Mouse (Mus musculus) yolk sac, embryonic 10.5 days (tissue): ENCODE measurements at regions not wholly inside any gene's neighbourhood (a gene's known extent, or its start where the extent isn't known, plus 50 kb on each side); places are given as distances from the start of the nearest gene placed in this dataset.
A peak's percentile ranks its signal among the peaks of the same experiment; 100 is the strongest.
"Not testable (repeated sequence)": the region's sequence is repeated elsewhere in the genome, so short reads cannot be mapped to it uniquely, and the experiment has no call there.

Source experiments
- DNase-seq: peaks from one replicate; pipeline ENCODE4 v3.0.0-alpha.2; 2017; ENCODE audit warnings: low spot score

DNA sequence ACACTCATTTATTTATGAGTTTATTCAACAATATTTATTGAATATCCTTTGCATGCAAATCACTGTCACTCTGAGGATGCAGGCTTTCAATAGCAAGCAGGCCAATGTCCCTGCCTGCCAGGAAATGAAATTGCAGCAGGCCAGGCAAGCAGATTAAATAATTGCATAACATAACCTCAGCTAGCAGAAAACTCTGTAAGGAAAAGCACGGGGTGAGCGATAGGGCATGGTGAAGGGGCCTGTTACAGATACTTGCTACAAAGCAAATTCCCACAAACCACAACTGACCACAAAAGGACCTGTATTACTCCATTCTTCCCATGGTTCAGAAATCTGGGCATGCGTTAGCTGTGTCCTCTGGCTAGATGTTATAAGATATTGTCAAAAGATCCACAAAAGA is 509.8 kb downstream of the Bnc2 start:
- no peak for DNase-seq

GRCm38 (mm10) chr4:84172841-84173240 is 502.2 kb downstream of the Bnc2 start:
- DNase-seq: peak; percentile 49

- no peak for DNase-seq
Measured at GRCm38 (mm10) chr4:84173441-84173840, 501.6 kb downstream of the Bnc2 start.

DNA sequence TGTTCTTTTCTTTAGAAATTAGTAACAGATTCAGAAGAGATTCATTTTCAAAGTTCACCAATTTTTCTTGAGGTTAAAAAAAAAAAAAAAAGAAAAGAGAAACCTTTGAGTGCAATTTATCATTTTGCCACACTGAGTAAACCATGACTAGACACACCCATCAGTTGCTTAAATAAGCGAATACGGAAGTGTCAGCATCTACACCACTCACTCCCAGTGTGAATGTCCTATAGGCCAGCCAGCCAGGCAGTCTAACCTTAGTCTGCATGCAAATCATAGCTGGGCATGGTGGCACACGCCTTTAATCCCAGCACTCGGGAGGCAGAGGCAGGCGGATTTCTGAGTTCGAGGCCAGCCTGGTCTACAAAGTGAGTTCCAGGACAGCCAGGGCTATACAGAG is 498.6 kb downstream of the Bnc2 start:
- DNase-seq: not testable (repeated sequence)

DNA sequence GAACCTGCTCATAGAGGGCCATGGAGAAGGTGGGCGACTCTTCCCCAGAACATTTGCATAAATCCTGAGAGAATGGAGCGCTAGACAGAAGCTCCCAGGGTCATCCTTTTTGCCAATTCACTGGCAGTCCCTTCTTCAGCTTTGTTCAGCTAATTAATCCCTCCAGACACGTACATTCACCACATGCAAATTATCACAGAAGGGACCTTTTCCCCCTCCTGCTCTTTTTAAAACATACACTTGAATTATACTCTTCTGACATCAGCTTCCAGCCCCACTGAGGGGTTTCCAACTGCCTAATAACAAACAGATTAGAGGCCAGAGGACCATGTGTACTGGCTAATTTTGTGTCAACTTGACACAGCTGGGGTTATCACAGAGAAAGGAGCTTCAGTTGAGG is 497.2 kb downstream of the Bnc2 start:
- no peak for DNase-seq

- no peak for DNase-seq
Measured at GRCm38 (mm10) chr4:84184436-84184835, 490.6 kb downstream of the Bnc2 start.

- DNase-seq: no peak
Measured at GRCm38 (mm10) chr4:84184844-84185243, 490.2 kb downstream of the Bnc2 start.

- DNase-seq: no peak
Measured at GRCm38 (mm10) chr4:84189315-84189714, 485.8 kb downstream of the Bnc2 start.

GRCm38 (mm10) chr4:84191303-84191702 is 483.8 kb downstream of the Bnc2 start:
- DNase-seq: no peak

GRCm38 (mm10) chr4:84192301-84192700 is 482.8 kb downstream of the Bnc2 start:
- DNase-seq: no peak

- no peak for DNase-seq
Measured at GRCm38 (mm10) chr4:84196732-84197131, 478.3 kb downstream of the Bnc2 start.

DNA sequence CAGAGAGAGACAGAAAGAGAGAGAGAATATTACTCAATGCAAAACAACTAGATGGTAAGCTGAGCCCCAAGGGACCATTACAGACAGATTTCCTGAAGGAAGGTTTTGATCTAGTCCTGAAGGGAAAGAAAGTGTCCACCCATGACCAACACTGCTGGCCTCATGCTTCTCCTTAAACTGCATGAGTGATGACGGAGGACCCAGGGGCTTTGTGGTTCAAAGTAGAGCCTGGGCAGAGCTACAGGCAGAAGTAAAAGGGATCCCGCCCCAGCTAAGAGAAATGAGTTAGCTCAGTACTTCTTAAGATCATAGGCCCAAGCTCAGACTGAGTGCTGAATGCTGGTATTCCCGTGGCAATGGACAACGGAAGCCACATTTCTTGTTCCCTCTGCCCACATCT is 476.9 kb downstream of the Bnc2 start:
- no peak for DNase-seq

GRCm38 (mm10) chr4:84199181-84199656 is 475.9 kb downstream of the Bnc2 start:
- no peak for DNase-seq

- no peak for DNase-seq
Measured at GRCm38 (mm10) chr4:84201001-84201400, 474.1 kb downstream of the Bnc2 start.

DNA sequence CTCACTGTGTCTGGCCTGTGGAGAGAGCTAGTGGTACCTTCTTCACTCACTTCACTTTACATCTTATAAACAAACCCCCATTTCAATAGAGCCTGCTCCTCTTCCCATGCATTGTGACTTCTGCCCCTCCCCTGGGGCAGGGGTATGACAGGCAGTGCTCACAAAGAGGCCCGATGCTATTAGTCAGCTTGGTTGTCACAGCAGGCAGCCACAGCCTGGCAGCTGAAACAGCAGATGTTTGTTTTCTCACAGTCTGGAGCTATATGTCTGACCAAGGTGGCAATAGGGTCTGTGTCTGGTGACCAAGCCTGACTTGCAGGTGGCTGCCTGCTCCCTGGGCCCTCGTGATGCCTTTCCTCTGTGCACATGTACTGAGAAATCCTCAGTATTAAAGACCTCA is 472.8 kb downstream of the Bnc2 start:
- no peak for DNase-seq

DNA sequence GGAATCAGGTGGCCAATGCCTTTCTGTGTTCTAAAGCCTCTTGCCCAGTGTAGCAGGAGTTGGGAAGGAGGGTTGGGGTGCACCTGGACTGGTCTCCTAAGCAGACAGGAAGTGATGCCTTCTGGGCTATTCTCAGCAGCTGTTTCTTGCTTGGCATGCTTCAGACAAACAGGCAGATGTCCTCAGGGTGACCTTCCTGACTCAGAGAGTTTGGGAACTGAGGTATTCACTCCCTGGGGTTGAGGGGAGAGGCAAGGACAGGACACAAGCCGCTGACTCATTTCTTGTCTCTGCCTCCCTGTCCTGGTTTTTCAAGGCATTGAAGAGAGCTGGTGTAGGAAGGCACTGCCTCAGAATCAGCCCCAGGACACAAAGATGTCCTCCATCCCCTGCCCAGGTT is 471.4 kb downstream of the Bnc2 start:
- DNase-seq: no peak

DNA sequence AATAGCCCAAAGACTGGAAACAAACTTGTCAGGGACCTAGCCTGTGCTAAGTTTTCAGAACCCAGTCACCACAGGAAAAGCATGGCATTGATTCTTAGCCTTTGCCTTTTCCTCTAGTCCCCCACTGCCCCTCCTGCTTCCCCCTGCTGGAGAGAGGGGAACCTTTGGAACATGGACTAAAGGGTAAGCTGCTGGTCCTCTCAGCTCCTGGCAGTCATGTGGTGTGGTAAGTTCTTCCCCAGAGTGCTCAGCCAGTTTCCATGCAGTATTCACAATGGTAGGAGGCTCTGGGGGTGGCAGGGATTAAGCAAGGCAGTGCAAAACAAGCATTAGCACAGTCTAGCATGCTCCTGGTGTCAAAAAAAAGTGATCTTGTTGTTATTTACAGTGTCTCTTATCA is 470.3 kb downstream of the Bnc2 start:
- peak; percentile 28 for DNase-seq

DNA sequence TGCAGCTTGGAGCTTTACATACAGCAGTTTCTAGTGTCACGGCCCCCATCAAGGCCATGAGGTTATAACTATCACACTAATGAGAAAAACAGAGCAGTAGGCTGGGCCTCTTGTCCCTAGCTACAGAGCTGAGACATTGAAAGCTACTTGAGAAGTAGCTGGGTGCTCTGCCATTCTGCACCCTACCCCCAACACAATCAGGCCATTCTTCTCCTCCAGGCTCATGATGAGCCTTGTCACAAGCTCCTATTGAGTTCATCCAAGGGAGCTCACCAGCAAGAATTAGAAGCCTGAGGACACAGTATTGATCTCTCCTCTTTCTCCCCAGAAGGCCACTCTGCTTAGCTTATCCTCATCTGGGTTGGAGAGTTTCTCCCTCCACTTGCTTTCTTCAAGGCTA is 466.9 kb downstream of the Bnc2 start:
- DNase-seq: no peak

DNA sequence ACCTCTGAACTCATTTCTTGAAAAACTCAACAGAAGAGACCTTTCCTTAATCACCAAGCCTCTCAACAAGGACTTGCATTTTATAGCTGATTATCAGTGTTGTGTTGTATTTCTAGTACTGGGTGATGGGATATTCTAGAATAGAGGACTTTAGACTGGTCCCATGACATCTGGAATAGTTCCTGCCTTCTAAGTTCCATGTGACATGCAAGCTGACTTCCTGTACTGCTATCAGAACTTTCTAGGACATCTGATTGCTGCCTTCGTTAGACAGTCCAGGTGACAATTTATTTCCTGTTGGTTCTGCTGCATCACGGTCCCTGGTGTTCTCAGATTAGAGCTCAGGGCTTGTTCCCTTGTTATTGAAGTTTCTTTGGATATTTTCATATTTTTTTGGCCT is 465.5 kb downstream of the Bnc2 start:
- DNase-seq: no peak

DNA sequence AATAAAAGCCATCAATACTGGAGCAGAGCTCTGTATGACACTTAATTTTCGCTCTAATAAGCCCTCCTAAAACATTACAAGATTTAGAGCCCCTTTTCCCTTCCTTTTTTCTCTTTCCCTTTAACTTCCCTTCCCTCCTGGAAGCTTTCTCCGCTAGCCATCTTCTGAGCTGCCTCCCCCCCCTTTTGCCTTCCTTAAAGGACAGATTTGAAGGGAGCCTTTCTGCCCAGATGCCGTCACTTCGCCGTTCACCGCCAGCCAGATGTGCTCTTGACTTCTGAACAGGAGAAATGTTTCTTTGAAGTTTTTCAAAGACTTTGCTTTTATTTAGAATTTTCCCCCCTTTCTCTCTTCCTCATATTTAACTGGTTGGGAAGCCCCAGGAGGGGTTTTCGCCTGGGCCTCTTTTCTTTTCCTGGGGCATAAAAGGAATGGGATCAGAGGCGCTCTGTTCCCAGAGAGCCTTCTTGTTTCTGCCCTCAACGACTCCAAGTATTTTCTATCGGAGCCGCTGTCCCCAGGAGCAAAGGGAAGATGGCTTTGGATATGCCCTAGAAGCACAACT is 463.7 kb downstream of the Bnc2 start:
- DNase-seq: no peak

DNA sequence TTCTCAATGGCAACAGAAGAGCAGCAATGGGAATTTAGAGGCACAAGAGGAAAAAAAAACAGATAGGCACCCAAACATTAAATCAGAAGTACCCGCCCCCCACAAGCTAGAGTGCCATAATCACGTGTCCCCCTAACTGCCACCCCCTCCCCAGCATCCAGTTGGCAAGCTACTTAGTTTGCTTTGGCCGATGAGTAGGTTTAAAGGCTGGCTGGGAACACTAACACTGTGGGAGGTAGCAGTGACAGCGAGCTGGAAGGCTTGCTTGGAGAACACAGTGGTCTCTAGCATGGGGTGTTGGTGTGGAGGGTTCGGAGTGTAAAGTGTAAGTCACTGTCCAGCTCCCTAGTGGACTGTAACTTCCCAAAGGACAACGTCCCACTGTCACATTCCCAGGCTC is 463.1 kb downstream of the Bnc2 start:
- no peak for DNase-seq

GRCm38 (mm10) chr4:84214523-84214922 is 460.6 kb downstream of the Bnc2 start:
- no peak for DNase-seq

- DNase-seq: no peak
Measured at GRCm38 (mm10) chr4:84218961-84219360, 456.1 kb downstream of the Bnc2 start.

DNA sequence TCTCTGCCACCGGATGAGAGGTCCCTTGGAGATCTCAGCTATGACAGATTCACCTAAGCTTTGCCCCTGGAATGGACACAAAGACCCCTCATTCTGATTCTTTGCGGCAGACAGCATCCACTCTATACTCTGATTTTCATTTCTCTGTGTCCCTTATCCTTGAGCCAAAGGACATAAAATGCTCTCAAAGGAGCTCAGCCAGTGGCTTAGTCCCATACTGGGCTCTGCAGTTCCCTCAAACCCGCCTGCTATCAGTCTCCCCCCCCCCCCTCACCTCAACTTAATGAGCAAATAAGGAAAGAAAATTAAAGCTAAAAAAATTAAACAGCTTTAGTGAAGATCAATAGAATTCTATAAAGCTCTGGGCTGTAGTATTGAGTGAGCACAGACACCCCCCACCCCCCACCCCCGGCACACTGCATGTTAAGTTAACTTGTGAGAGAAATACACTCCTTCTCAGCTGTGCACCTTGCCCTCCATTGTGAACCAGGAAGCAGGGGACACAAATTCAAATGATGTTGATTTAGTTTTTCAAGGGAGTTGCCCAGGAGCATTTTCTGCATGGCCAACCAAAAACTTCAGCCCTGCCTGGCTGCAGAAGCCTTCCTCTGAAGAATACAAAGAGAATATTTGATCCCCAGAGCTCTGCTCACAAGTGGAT is 452.9 kb downstream of the Bnc2 start:
- DNase-seq: no peak
